Mouse (Mus musculus): ENCODE results near the gene Enho. TPM values are rescaled to one million over a fixed set of nuclear protein-coding genes. Genes with fewer than 3 reads are reported as not detected.
"Not testable (repeated sequence)": the region's sequence is repeated elsewhere in the genome, so short reads cannot be mapped to it uniquely, and the experiment has no call there.

Enho gene
- total RNA-seq (2021): 10 to 100 TPM; 59.7 to 62.0 TPM
- long read RNA-seq, experiment 1, transcript Enho-201 (2 exons, 1,269 nt): major isoform, 73 of 79 reads
- long read RNA-seq, experiment 1, partial matches to known transcripts: 0 of 79 reads
- long read RNA-seq, experiment 1, other reads (novel, unspliced or antisense): 6 of 79 reads
- long read RNA-seq, experiment 2, transcript Enho-201 (2 exons, 1,269 nt): major isoform, 81 of 82 reads
- long read RNA-seq, experiment 2, partial matches to known transcripts: 0 of 82 reads
- long read RNA-seq, experiment 2, other reads (novel, unspliced or antisense): 1 of 82 reads

DNA sequence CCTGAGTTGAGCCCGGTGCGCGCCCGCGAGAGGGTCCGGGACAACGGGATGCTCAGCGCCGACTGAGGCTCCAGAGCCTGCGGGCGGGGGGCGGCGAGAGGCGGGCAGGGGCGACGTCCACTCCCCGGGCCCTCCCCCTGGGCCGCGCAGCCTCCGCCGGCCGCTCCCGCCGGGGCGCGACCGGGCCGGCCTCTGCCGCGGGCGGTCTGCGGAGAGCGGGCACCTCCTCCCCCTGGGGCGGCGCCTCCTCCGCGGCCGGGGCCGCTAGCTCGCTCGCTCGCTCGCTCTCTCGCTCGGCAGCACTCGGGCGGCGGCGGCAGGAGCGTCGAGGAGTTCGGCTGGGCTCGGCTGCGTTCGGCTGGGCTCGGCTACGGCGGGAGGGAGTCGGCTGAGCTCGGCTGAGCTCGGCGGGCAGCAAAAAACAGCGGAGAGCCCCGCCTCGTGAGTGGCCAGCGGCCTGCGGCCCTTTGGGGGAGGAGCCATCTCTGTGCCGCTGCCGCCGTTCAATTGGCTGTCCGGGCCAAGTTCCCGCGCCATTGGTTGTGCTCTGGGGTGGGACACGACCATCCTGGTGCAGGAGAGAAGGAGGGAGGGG, at the start of gene Enho:
Gene Enho (minus strand): TSS at position 412 of the 595 bp plus-strand sequence.
- no peak for TF ChIP-seq CTCF (conservative IDR thresholded peaks at IDR 0.05)
- peak; percentile 94 to 98 for DNase-seq (ENCODE audit: low spot score in 2 of 2)
- H3K4me3 ChIP-seq: peak within 1 kb of the TSS; percentile 82
- peak within 1 kb of the TSS; percentile 93 for H3K27ac ChIP-seq

DNA sequence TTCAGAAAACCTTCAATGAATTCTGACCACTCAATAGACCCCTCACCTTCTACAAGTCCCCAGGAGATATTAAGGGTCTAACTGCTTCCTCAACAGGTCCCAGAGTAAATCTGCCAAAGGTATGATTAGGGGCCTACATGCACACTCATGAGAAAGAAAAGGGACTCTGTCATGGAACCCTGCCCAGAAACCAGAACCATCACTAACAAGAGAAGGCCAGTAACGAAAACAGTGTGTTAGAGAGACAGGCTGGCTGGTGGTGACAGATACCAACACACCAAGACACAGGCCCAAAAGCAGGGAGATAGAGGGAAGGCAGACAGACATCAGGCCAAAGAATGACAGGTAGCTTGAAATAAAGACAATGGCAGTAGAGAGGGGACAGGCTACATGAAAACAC, 48.4 kb upstream of the Enho start:
- not testable (repeated sequence) for H3K27ac ChIP-seq; DNase-seq (ENCODE audit: low spot score in 2 of 2); H3K4me3 ChIP-seq

DNA sequence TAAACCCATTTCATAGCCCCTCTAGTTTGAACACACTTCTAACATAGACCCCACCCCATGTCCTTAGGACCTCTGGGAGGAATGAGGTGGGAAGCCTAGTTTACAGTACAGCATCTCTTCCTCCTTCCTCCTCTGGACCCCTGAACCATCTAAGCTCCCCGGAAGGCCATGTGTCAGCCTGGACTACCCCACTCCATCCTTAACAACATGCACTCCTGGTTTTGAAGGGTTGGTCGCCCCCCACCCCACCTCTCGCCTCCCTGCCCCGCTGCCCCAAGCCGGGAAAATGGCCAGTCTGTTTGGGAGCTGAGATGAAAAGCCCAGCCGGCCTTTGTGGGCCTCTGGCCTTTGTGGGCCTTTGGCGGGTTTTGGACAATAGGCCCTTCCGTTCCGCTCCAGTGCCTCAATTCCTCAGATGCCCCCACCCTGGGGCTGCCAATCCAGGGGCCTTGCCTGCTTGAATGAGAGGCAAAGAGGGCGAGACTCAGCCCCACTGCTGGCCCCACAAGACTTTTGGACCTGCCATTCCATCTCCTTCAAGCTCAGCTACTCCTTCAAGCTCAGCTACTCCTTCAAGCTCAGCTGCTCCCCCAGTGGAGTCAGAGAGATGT, 45.9 kb upstream of the Enho start:
- H3K4me3 ChIP-seq; H3K27ac ChIP-seq; DNase-seq (ENCODE audit: low spot score in 2 of 2): not testable (repeated sequence)

DNA sequence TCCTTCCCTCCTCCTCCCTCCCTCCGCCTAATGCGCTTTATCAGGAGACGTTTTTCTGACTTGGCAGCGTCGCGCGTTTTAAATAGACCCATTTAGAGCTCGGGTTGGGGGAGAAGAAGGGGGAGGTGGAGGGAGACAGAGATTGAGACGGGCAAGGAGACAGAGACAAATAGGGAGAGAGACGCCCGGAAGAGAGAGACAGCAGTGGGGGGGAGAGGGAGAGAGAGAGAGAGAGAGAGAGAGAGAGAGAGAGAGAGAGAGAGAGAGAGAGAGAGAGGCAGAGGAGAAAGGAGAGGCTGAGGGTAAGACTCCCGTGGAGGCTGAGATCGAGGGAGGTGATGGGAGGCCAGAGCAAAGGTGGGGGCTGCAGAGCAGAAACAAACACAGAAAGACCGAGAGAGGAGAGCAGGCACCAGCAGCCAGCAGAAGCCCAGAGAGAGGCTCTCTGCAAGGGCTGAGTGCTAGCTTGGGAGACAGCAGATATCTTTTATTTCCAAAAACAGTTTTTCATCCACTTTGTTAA, 44.9 kb upstream of the Enho start:
- peak overlapping the region; percentile 57; the same call in 1 of the 2 replicates for H3K27ac ChIP-seq
- DNase-seq (ENCODE audit: low spot score in 2 of 2); H3K4me3 ChIP-seq: not testable (repeated sequence)

DNA sequence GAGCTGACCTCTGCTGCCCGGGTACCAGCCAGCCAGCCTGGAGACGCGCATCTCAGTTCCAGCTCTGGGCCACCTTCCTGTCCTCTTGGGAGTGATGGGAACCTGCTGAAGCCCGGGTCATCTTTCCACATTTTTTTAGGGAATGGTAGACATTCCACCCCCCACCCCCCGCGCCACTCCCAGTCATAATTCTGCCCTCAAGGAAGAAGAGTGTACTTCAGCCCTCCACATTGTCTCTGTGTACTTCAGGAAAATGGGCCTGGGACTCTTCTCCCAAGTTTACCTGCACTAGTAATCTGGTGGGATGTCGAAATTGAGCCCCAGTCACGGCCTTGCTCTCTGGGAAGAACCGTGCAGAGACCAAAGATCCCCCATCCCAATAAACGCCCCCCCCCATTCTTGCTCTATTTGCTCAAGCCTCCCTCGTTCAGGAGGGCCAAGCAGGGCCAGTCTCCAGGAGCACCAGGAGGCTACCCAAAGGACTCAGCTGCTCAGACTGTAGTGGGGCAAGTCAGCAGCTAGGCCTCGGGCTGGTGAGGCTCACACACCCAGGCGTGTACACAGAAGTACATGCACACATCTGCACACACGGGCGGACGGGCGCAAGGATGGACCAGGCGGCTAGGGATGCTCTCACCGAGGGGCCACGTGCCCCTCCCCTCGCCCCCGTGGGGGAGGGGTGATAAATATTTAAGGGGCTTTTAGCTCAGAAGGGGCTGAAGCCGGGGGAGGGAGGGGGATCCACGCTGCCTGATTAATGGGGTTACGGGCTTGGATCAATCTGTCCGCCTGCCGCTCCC, 44.2 kb upstream of the Enho start:
- not testable (repeated sequence) for DNase-seq (ENCODE audit: low spot score in 2 of 2)
- H3K27ac ChIP-seq: peak overlapping the region; percentile 59
- 0 out of 2 replicates have a peak overlapping the region, but pooled peaks have one; percentile 27 for H3K4me3 ChIP-seq

DNA sequence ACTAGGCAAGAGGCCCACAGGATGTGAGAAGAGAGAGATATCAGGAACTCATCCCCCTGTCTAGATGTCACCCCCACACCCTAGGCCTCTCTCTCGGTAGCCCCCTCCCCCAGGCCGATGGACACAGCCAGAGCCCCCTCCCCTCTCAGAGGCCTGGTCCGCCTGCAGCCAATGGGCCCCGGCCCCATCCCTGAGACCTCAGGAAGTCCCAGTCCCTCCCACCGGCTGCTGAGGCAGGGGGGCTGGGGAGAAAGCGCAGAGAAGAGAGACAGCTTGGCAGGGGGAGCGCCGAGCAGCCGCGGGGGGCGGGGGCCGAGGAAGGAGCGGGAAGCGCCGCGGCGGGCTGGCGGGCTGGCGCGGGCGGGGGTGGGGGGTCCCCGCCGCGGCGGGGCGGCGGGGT, 43.2 kb upstream of the Enho start:
- H3K27ac ChIP-seq; DNase-seq (ENCODE audit: low spot score in 2 of 2); H3K4me3 ChIP-seq: not testable (repeated sequence)

DNA sequence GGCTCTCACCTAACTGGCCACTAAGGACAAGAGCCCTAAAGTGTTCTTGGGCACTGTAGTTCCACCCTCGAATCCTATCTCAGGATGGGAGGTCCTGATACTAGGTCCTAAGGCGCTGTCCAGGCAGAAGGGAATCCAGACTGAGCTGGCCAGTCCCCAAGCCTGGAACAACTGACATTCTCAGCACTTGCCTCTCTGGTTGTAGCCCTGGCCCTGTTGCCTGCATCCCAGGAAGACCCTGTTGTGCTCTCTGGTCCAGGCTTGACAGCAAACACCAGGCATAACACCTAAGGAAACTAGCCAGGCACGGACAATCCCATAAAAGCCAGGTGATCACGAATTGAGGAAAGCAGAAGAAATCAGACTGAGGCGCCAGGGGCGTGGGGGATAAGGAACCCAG, 42.7 kb upstream of the Enho start:
- no peak overlapping the region; the same call in 1 of the 2 replicates for H3K27ac ChIP-seq
- no peak for DNase-seq (ENCODE audit: low spot score in 2 of 2)
- no peak for TF ChIP-seq CTCF (conservative IDR thresholded peaks at IDR 0.05)
- H3K4me3 ChIP-seq: no peak overlapping the region

DNA sequence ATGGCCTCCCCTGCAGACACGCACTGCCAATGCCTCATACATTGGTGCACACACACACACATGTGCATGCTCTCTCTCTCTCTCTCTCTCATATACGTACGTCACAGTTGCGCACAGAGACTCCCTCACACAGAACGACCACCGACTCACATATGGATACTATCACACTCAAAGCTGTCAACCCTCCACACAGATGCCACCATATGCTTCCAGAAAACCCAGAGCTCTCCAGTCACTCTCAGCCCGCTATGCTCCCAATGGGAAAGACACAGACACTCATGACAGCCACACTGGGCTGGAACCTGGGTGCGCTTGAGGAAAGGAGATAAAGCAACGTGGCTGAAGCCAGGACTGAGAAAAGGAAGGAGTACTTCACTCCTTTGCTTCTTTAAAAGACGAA, 41.8 kb upstream of the Enho start:
- no peak for TF ChIP-seq CTCF (conservative IDR thresholded peaks at IDR 0.05)
- Histone ChIP-seq H3K4me3 (no peak overlapping the region), H3K27ac (no peak overlapping the region; the same call in 1 of the 2 replicates)
- no peak for DNase-seq (ENCODE audit: low spot score in 2 of 2)

DNA sequence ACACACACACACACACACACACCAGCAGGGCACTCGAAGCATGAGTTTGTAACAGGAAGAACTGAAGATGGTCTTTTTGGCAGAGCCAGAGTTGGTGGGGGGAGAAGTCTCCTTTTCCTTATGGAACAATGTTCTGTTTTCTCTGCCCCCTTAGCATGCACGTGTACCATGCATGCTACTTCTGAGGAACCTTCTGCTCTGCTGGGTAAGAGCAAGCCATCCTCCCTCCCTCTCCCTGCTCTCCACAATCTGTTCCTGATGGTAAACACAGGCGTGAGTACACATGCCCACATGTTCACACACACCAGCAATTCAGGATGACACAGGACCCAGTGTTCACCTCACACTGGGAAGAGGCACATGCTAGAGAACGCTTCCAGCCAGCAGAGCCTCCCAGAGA, 41.1 kb upstream of the Enho start:
- Histone ChIP-seq H3K27ac (no peak overlapping the region), H3K4me3 (no peak overlapping the region)
- DNase-seq (ENCODE audit: low spot score in 2 of 2): peak; percentile 51 to 58
- no peak for TF ChIP-seq CTCF (conservative IDR thresholded peaks at IDR 0.05)

DNA sequence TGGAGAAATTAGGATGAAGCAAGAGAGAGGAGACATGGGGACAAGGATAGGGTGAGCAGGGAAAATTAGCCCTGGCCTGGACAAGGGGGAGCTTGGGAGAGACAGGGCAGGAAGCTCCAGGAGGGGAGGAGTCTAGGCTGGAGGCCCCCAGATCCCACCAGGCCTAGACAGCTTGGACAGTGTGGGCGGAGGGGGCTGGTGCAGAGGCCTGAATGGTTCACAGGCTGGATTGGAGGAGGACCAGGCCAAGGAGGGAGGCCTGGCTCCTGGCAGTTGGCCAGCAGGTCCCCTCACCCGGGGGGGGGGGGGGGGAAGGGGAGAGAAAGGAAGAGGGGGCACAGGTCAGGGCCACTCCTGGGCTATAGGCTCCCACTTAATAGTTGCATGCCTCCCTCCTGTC, 39.2 kb upstream of the Enho start:
- no peak overlapping the region for H3K27ac ChIP-seq
- TF ChIP-seq CTCF (conservative IDR thresholded peaks at IDR 0.05): no peak
- no peak for DNase-seq (ENCODE audit: low spot score in 2 of 2)
- no peak overlapping the region for H3K4me3 ChIP-seq

DNA sequence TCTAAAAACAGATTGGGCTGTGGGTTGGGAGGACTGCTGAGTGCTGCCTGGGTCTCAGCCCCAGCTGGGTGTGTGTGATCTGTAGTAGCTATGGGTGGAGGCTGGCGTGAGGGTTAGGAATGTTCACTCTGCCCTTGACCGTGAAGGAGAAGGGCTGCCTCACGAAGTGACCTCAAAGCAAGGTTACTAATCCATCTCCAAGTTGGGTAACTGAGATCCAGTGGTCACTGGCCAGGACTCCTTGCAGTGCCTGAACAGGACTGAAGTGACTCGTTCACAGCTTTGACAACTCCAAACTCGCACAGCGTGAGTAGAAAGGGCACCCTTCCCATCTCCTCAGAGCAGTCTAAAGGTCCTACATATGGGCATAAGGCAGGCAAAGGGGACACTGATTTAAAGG, 38.7 kb upstream of the Enho start:
- Histone ChIP-seq H3K4me3 (no peak overlapping the region), H3K27ac (no peak overlapping the region)
- DNase-seq (ENCODE audit: low spot score in 2 of 2): no peak
- TF ChIP-seq CTCF (conservative IDR thresholded peaks at IDR 0.05): no peak

DNA sequence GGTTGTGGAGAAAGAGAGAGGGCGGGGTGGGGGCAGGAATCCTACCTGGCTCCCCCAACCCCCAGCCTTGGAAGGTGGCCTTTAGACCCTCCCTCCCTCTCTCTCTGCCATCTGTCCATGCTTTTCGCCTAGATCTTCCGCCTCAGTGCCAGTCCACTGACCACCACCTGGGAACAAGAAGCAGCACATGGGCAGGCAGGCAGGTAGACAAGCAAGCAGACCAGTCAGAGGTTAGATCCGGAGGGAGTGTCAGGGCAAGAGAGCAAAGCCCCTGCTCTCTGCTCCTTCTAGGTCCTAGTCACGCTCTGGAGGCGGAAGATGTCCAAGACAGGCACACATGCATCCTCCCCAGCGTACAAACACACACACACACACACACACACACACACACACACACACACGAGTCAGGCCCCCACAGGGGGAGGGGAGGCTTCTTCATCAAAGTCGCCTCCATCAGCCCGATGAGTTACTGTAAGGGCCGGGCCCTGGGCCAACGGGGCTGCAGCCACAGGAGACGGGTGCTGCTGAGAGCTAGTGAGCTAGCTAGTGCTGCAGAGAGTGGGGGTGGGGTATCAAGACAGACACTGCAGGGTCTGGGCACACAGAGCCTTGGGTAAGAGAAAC, 37.0 kb upstream of the Enho start:
- DNase-seq (ENCODE audit: low spot score in 2 of 2): no peak
- Histone ChIP-seq H3K27ac (0 out of 2 replicates have a peak overlapping the region, but pooled peaks have one; percentile 32), H3K4me3 (no peak overlapping the region)
- no peak for TF ChIP-seq CTCF (conservative IDR thresholded peaks at IDR 0.05)

All from layer of hippocampus, adult 2 months (tissue).